Mouse (Mus musculus) heart, postnatal 25 days (tissue): ENCODE results near the gene Mpnd. TPM values are rescaled to one million over a fixed set of nuclear protein-coding genes. Genes with fewer than 3 reads are reported as not detected.

ENCODE experiments used
- total RNA-seq, 2 experiments: library from RNA; stranded (reverse); gene quantifications; 2 replicates each; pipeline ENCODE4 v1.2.3; 2021

Mpnd gene
- total RNA-seq, 2 experiments from 2014 or later, result 50.0 to 59.4 TPM

Other genes with a start within 250 kb of the Mpnd start
- 1 to 10 TPM; 3.6 to 4.1 TPM for gene Zfp119a, start 126.8 kb upstream of the Mpnd start, total RNA-seq
- 1 to 10 TPM; 4.3 to 5.3 TPM for gene Zfp959, start 113.6 kb upstream of the Mpnd start, total RNA-seq
- 1 to 10 TPM; 3.1 to 3.6 TPM for gene Zfp119b, start 56.2 kb upstream of the Mpnd start, total RNA-seq
- gene Ebi3, start 53.1 kb upstream of the Mpnd start, total RNA-seq, result under 1 TPM; 0.75 to 0.81 TPM
- gene Yju2, start 46.6 kb upstream of the Mpnd start, total RNA-seq, result 1 to 10 TPM; 9.6 to 9.7 TPM
- gene Shd, start 35.2 kb upstream of the Mpnd start, total RNA-seq, result under 1 TPM; 0.49 to 0.92 TPM
- under 1 TPM in 1 of 2 experiments, not detected in 1; 0.47 TPM for gene Fsd1, start 19.2 kb upstream of the Mpnd start, total RNA-seq
- 10 to 100 TPM; 14.1 to 14.6 TPM for gene Stap2, start 127 bp upstream of the Mpnd start, total RNA-seq
- 10 to 100 TPM; 17.6 to 19.8 TPM for gene Sh3gl1, start 30.9 kb downstream of the Mpnd start, total RNA-seq
- gene Chaf1a, start 34.7 kb downstream of the Mpnd start, total RNA-seq, result 1 to 10 TPM in 1 of 2 experiments, under 1 TPM in 1; 0.95 to 1.2 TPM
- 10 to 100 TPM; 49.7 to 51.5 TPM for gene Ubxn6, start 69.3 kb downstream of the Mpnd start, total RNA-seq
- gene Hdgfl2, start 73.9 kb downstream of the Mpnd start, total RNA-seq, result 10 to 100 TPM; 33.6 to 36.4 TPM
- 100 to 1,000 TPM; 135 to 136 TPM for gene Plin4, start 104.1 kb downstream of the Mpnd start, total RNA-seq
- 100 to 1,000 TPM; 143 to 166 TPM for gene Plin5, start 111.9 kb downstream of the Mpnd start, total RNA-seq
- gene Lrg1, start 116.3 kb downstream of the Mpnd start, total RNA-seq, result 10 to 100 TPM; 53.8 to 55.0 TPM
- gene Sema6b, start 134.6 kb downstream of the Mpnd start, total RNA-seq, result 1 to 10 TPM; 7.3 to 8.8 TPM
- 1 to 10 TPM; 2.2 to 2.5 TPM for gene Tnfaip8l1, start 156.8 kb downstream of the Mpnd start, total RNA-seq
- gene Mydgf, start 178.2 kb downstream of the Mpnd start, total RNA-seq, result 10 to 100 TPM; 30.2 to 33.0 TPM
- gene Dpp9, start 213.2 kb downstream of the Mpnd start, total RNA-seq, result 10 to 100 TPM; 37.1 to 39.1 TPM